Mouse (Mus musculus) urinary bladder, postnatal 25 days (tissue): Measurements from ENCODE around the gene Cpsf4l.
A peak's percentile ranks its signal among the peaks of the same experiment; 100 is the strongest.

ENCODE experiments used
- DNase-seq: peaks from one replicate; pipeline ENCODE4 v3.0.0; 2022; ENCODE audit warnings: low spot score

Gene Cpsf4l

GRCm38 (mm10) chr11:113709731-113710256, at the start of gene Cpsf4l:
Gene Cpsf4l (minus strand): TSS chr11:113710017.
- no peak for DNase-seq

GRCm38 (mm10) chr11:113758851-113759250, 49.0 kb upstream of the Cpsf4l start:
- no peak for DNase-seq

GRCm38 (mm10) chr11:113756578-113756977, 46.8 kb upstream of the Cpsf4l start:
- DNase-seq: no peak

GRCm38 (mm10) chr11:113755878-113756277, 46.1 kb upstream of the Cpsf4l start:
- DNase-seq: no peak

- no peak for DNase-seq
These were observed 45.0 kb upstream of the Cpsf4l start for GRCm38 (mm10) chr11:113754845-113755244.

- DNase-seq: no peak
These were observed 43.0 kb upstream of the Cpsf4l start for GRCm38 (mm10) chr11:113752685-113753430.

- no peak for DNase-seq
These were observed 42.4 kb upstream of the Cpsf4l start for GRCm38 (mm10) chr11:113752158-113752661.

- DNase-seq: peak; percentile 60
These were observed 41.8 kb upstream of the Cpsf4l start, which contains the start of gene Cdc42ep4 for GRCm38 (mm10) chr11:113751484-113752084. Gene Cdc42ep4 (minus strand): TSS chr11:113751881.

- peak; percentile 67 for DNase-seq
These were observed 41.0 kb upstream of the Cpsf4l start for GRCm38 (mm10) chr11:113750571-113751483.

- no peak for DNase-seq
These were observed 40.0 kb upstream of the Cpsf4l start for GRCm38 (mm10) chr11:113749749-113750351.

GRCm38 (mm10) chr11:113748797-113749521, 39.1 kb upstream of the Cpsf4l start:
- DNase-seq: peak; percentile 43

GRCm38 (mm10) chr11:113747725-113748380, 38.0 kb upstream of the Cpsf4l start:
- no peak for DNase-seq

- no peak for DNase-seq
These were observed 37.2 kb upstream of the Cpsf4l start for GRCm38 (mm10) chr11:113747056-113747455.

- DNase-seq: no peak
These were observed 36.1 kb upstream of the Cpsf4l start for GRCm38 (mm10) chr11:113745961-113746360.

- DNase-seq: no peak
These were observed 33.2 kb upstream of the Cpsf4l start for GRCm38 (mm10) chr11:113742998-113743397.

- DNase-seq: no peak
These were observed 30.3 kb upstream of the Cpsf4l start for GRCm38 (mm10) chr11:113740100-113740499.

GRCm38 (mm10) chr11:113739213-113739612, 29.4 kb upstream of the Cpsf4l start:
- DNase-seq: no peak

- DNase-seq: no peak
These were observed 28.1 kb upstream of the Cpsf4l start for GRCm38 (mm10) chr11:113737912-113738311.

GRCm38 (mm10) chr11:113737553-113737854, 27.7 kb upstream of the Cpsf4l start:
- no peak for DNase-seq

GRCm38 (mm10) chr11:113736848-113737552, 27.2 kb upstream of the Cpsf4l start:
- DNase-seq: no peak
